Mouse (Mus musculus) CH12.LX (cell line): Measurements from ENCODE around the gene Lbh.

ENCODE experiments used
- BHLHE40 ChIP-seq: IDR thresholded peaks from 2 replicates; pipeline ENCODE4 v1.6.1; 2011; ENCODE audit warnings: mild to moderate bottlenecking, low read depth, low read length, improper control_type of control experiment
- CTCF ChIP-seq, 2 experiments: IDR thresholded peaks in 1 of 2; conservative IDR thresholded peaks in 1 of 2; 2 replicates each; pipeline ENCODE4 v1.5.1; 2011 to 2012; ENCODE audit warnings: low read depth in 2 of 2, low read length in 2 of 2, improper control_type of control experiment in 1 of 2, inconsistent platforms in 1 of 2, mild to moderate bottlenecking in 1 of 2, moderate library complexity in 1 of 2
- EP300 ChIP-seq: IDR thresholded peaks from 2 replicates; pipeline ENCODE4 v1.6.1; 2011; ENCODE audit warnings: low read length, improper control_type of control experiment
- ETS1 ChIP-seq: conservative IDR thresholded peaks from 2 replicates; pipeline ENCODE4 v1.6.1; 2012; ENCODE audit warnings: low read depth, mild to moderate bottlenecking, inconsistent platforms, low read length, improper control_type of control experiment, moderate library complexity
- MAX ChIP-seq: IDR thresholded peaks from 2 replicates; pipeline ENCODE4 v1.6.1; 2011; ENCODE audit warnings: low read length, improper control_type of control experiment
- MEF2A ChIP-seq: IDR thresholded peaks from 2 replicates; pipeline ENCODE4 v1.6.1; 2014; ENCODE audit warnings: low read depth, mild to moderate bottlenecking, inconsistent platforms, low read length, improper control_type of control experiment, borderline replicate concordance
- NELFE ChIP-seq: IDR thresholded peaks from 2 replicates; pipeline ENCODE4 v1.6.1; 2011; ENCODE audit warnings: low read depth, low read length, improper control_type of control experiment
- POLR2A ChIP-seq: IDR thresholded peaks from 2 replicates; pipeline ENCODE4 v1.6.1; 2011; ENCODE audit warnings: low read depth, mild to moderate bottlenecking, improper control_type of control experiment, low read length
- SMC3 ChIP-seq: IDR thresholded peaks from 2 replicates; pipeline ENCODE4 v1.6.1; 2011; ENCODE audit warnings: low read depth, low read length, improper control_type of control experiment
- TCF12 ChIP-seq: IDR thresholded peaks from 2 replicates; pipeline ENCODE4 v1.6.1; 2014; ENCODE audit warnings: low read depth, mild to moderate bottlenecking, inconsistent platforms, low read length, improper control_type of control experiment
- UBTF ChIP-seq: IDR thresholded peaks from 2 replicates; pipeline ENCODE4 v1.6.1; 2012; ENCODE audit warnings: low read depth, mild to moderate bottlenecking, inconsistent platforms, low read length, improper control_type of control experiment, moderate library complexity
- ZC3H11A ChIP-seq: IDR thresholded peaks from 2 replicates; pipeline ENCODE4 v1.6.1; 2012; ENCODE audit warnings: low read depth, mild to moderate bottlenecking, inconsistent platforms, low read length, improper control_type of control experiment
- ZMIZ1 ChIP-seq: IDR thresholded peaks from 2 replicates; pipeline ENCODE4 v1.6.1; 2012; ENCODE audit warnings: low read depth, mild to moderate bottlenecking, inconsistent platforms, low read length, improper control_type of control experiment

DNA sequence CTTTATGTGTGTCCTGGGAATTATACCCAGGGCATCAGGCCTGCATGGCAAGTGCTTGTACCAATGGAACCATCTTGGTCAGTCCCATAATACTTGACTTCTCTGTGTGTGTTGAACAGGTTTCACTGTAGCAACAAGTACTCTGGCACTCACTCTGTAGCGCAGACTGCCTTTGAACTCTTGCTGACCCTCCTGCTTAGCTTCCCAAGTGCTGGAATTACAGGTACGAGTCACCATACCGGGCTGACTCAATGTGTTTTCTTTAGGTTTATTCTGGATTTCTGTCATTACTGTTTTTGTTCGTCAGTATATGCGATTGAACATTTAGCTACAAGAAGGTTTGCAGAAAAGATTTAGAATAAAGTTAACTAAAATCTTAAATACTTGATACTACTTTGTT, 20.1 kb upstream of the Lbh start:
- TF ChIP-seq MAX (no peak), MEF2A (no peak), POLR2A (no peak), ZMIZ1 (no peak), TCF12 (no peak), UBTF (no peak), BHLHE40 (no peak), CTCF (conservative IDR thresholded peaks at IDR 0.05 in 1 of 2, IDR thresholded peaks at IDR 0.05 in 1 of 2; ENCODE audit: low read depth in 2 of 2, low read length in 2 of 2) (no peak), ETS1 (no peak), NELFE (no peak), EP300 (no peak), ZC3H11A (no peak), SMC3 (no peak)
